Mouse (Mus musculus) hindbrain, embryonic 16.5 days (tissue): Measurements from ENCODE around the gene Elac2. TPM values are rescaled to one million over a fixed set of nuclear protein-coding genes. Genes with fewer than 3 reads are reported as not detected.

ENCODE experiments used
- ATAC-seq: fragments of 200-750 bp; cut with Nextera tagmentation; 2 replicates; pipeline ENCODE4 v1.8.0; 2017; ENCODE audit warnings: moderate TSS enrichment, moderate library complexity
- H3K27ac ChIP-seq: fragments of 300-500 bp; sonication (generic); 2 replicates; pipeline ENCODE4 v1.5.1; 2014; ENCODE audit warnings: low read depth, mild to moderate bottlenecking, control low read depth, low read length, moderate library complexity
- H3K27me3 ChIP-seq: fragments of 300-500 bp; sonication (generic); replicated peaks from 2 replicates; pipeline ENCODE4 v1.6.1; 2014; ENCODE audit warnings: low read length; ENCODE audit not compliant: control insufficient read depth, insufficient read depth
- H3K36me3 ChIP-seq: fragments of 300-500 bp; sonication (generic); 2 replicates; pipeline ENCODE4 v1.6.1; 2014; ENCODE audit warnings: mild to moderate bottlenecking, low read length, moderate library complexity, mixed read lengths; ENCODE audit not compliant: control insufficient read depth, insufficient read depth
- H3K4me1 ChIP-seq: fragments of 300-500 bp; sonication (generic); 2 replicates; pipeline ENCODE4 v1.6.1; 2014; ENCODE audit warnings: low read depth, low read length; ENCODE audit not compliant: control insufficient read depth, insufficient read depth
- H3K4me2 ChIP-seq: fragments of 300-500 bp; sonication (generic); 2 replicates; pipeline ENCODE4 v1.6.1; 2014; ENCODE audit warnings: mild to moderate bottlenecking, low read length, control low read depth, moderate library complexity
- H3K4me3 ChIP-seq: fragments of 300-500 bp; sonication (generic); 2 replicates; pipeline ENCODE4 v1.5.1; 2014; ENCODE audit warnings: mild to moderate bottlenecking, low read length, control low read depth, moderate library complexity
- H3K9ac ChIP-seq: fragments of 300-500 bp; sonication (generic); 2 replicates; pipeline ENCODE4 v1.6.1; 2014; ENCODE audit warnings: low read depth, mild to moderate bottlenecking, control low read depth, low read length, moderate library complexity
- H3K9me3 ChIP-seq: fragments of 300-500 bp; sonication (generic); 2 replicates; pipeline ENCODE4 v1.6.1; 2014; ENCODE audit warnings: mild to moderate bottlenecking, low read length, moderate library complexity; ENCODE audit not compliant: control insufficient read depth
- WGBS: fragments of 180-500 bp; shearing (Covaris S2); extraction: QIAGEN DNeasy Blood & Tissue Kit; methylation state at CpG from one replicate; pipeline ENCODE4 v1.1.7; 2014; 5-methylcytosine and 5-hydroxymethylcytosine counted together
- polyA plus RNA-seq: library from polyadenylated mRNA; unstranded; fragments of >200 nt; fragmentation: Nextera tagmentation; extraction: Ambion mirVana; gene quantifications from 2 replicates; pipeline ENCODE4 v1.2.1, GENCODE M21; 2015

The Elac2 gene
- polyA plus RNA-seq, 1 experiment from 2014 or later: 28.6 TPM

DNA sequence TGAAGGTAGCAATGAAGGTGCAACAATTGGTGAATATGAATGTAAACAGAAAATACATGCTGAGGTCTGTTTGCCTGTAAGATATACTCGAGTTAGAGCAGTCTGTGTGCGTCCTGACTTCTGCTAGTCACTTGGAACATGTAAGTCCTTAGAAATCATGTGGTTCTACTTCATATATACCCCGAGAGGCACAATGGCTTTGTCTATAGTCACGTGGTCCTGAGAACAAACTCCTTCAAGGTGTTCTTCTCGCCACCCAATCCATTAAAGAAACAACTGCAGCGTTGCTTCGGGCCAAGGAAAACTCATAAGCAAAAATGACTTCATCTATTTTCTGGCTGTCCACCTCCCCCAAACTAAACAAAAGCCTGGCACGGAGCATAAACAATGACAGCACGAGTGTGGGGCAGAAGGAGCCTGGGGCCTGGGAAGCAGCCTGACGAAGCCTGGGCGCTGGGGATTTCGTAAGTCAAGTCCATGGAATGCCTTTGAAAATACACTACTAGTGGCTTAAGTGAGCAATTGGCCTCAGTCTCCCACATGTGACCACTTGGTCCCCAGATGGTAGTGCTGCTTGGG lies 60.8 kb downstream of the Elac2 start:
- Histone ChIP-seq H3K4me3 (no peak overlapping the region), H3K9me3 (no peaks in the 10 kb centered on the region), H3K36me3 (no peaks in the 10 kb centered on the region; the same call in 1 of the 2 replicates), H3K4me2 (no peak overlapping the region), H3K27ac (no peak overlapping the region), H3K4me1 (no peaks in the 10 kb centered on the region), H3K27me3 (no peaks in the 10 kb centered on the region), H3K9ac (no peak overlapping the region)
- ATAC-seq: peak; percentile 40; the same call in 1 of the 2 replicates
- WGBS: 47% methylated on average over 12 of the region's 12 CpGs

GRCm38 (mm10) chr11:65040556-65040955 lies 61.7 kb downstream of the Elac2 start:
- H3K27ac ChIP-seq: no peak overlapping the region
- H3K9ac ChIP-seq: no peak overlapping the region
- H3K27me3 ChIP-seq: no peaks in the 10 kb centered on the region
- no peak overlapping the region for H3K4me2 ChIP-seq
- WGBS: 66% methylated on average over 6 of the region's 6 CpGs
- H3K4me3 ChIP-seq: no peak overlapping the region
- H3K4me1 ChIP-seq: no peaks in the 10 kb centered on the region
- H3K9me3 ChIP-seq: no peaks in the 10 kb centered on the region
- no peak for ATAC-seq
- H3K36me3 ChIP-seq: no peaks in the 10 kb centered on the region; the same call in 1 of the 2 replicates

DNA sequence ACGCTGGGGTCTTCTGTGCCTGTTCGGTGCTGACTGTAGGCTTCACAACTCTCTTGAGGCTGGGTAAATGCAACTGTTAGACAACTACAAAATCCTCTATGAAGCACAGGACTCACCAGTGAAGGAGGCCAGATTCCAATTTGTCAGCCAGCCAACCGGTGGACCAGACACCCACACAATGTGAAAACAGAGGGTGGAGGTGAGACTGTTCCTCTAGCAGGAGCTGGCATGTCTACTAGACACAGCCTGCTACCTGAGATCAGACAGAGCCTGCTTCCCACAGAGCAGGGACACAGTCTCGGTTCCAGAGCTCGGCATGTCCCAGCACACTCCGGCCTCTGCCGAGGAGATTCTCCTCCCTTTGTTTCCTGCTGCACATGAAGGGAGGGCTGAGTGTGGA lies 70.3 kb downstream of the Elac2 start:
- no peaks in the 10 kb centered on the region for H3K4me1 ChIP-seq
- H3K9ac ChIP-seq: no peak overlapping the region
- 75% methylated on average over 7 of the region's 7 CpGs for WGBS
- H3K9me3 ChIP-seq: no peaks in the 10 kb centered on the region
- ATAC-seq: no peak
- no peak overlapping the region for H3K4me3 ChIP-seq
- no peaks in the 10 kb centered on the region for H3K36me3 ChIP-seq
- H3K27ac ChIP-seq: no peak overlapping the region
- H3K4me2 ChIP-seq: no peak overlapping the region
- H3K27me3 ChIP-seq: no peaks in the 10 kb centered on the region

DNA sequence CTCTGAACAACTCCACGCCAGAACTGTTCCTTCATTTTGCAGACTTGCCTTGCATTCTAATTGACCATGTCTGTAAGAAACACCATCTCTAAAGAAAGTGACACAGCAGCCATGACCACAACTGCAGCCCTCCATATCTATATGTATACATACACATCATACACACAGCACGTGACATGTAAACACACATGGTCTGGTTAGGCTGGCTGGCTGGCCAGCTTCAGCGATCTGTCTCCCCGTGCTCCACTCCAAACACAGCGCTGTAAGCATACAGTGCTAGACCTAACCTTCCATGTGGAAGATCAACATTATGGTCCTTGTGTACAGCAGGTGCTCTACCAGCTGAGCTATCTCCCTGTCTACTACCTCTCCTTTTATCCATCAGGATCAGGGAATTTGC lies 72.0 kb downstream of the Elac2 start:
- no peaks in the 10 kb centered on the region for H3K36me3 ChIP-seq
- no peak overlapping the region for H3K27ac ChIP-seq
- no peak overlapping the region for H3K4me2 ChIP-seq
- H3K9me3 ChIP-seq: no peaks in the 10 kb centered on the region
- H3K4me3 ChIP-seq: no peak overlapping the region
- H3K27me3 ChIP-seq: no peaks in the 10 kb centered on the region
- H3K4me1 ChIP-seq: no peaks in the 10 kb centered on the region
- ATAC-seq: no peak
- WGBS: 86% methylated on average over 5 of the region's 5 CpGs
- no peak overlapping the region for H3K9ac ChIP-seq

Other genes with a start within 250 kb of the Elac2 start
- 0.19 TPM in 1 of 2 replicates, not detected in the other for gene 1700086D15Rik, start 180.9 kb downstream of the Elac2 start, polyA plus RNA-seq
- 20.7 and 21.8 TPM in 2 replicates for gene Arhgap44, start 183.9 kb downstream of the Elac2 start, polyA plus RNA-seq